ENCODE assay signal across 7 mouse cellular contexts in the genomic region with DNA sequence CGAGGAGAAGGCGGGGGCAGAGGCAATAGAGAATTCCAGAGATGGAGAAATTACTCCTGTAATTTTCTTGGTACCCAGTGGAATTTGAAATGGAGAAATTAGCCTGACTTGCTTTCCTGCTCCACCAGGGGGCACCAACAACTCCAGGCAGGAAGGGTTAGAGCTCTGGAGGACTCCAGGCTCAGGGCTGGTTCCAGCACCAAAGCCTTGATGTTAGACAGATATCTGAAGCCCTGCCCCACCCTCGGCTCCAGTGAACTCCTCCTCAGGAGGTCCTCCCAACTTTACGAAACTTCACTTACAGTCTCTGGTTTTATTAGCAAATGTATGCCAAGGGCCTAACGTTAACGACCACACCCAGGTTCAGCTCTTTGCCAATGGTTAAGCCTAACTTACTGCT. TPM values are rescaled to one million over a fixed set of nuclear protein-coding genes. Genes with fewer than 3 reads are reported as not detected.
DNase-seq lines count a peak whose midpoint lies in the region; ATAC-seq and TF ChIP-seq lines count a peak whose summit lies in the region.

No protein-coding gene starts in this region.

- no peak for TF ChIP-seq EP300 in ES-Bruce4 (IDR thresholded peaks at IDR 0.05; ENCODE audit: insufficient read depth, low read depth, low read length)

- ATAC-seq in stomach, embryonic 15.5 days (ENCODE audit: insufficient read depth, low FRiP score, low read depth) = peak; percentile 68

- no peaks in the 10 kb centered on the region for H3K9me3 ChIP-seq in ES-Bruce4 (replicated peaks; ENCODE audit: control insufficient read depth, insufficient read depth, low read length, poor library complexity, severe bottlenecking)
- no peaks in the 10 kb centered on the region for H3K9me3 ChIP-seq in stomach, embryonic 15.5 days

- WGBS in stomach, embryonic 15.5 days = 33% methylated on average over 6 of the region's 6 CpGs

- H3K4me3 ChIP-seq in ES-Bruce4 (ENCODE audit: low read depth, low read length) = no peak overlapping the region
- H3K4me3 ChIP-seq in stomach, embryonic 15.5 days (replicated peaks) = no peak overlapping the region

- no peaks in the 10 kb centered on the region for H3K36me3 ChIP-seq in ES-Bruce4 (ENCODE audit: control insufficient read depth, insufficient read depth, low read length, poor library complexity, severe bottlenecking)
- no peaks in the 10 kb centered on the region for H3K36me3 ChIP-seq in stomach, embryonic 15.5 days

- TF ChIP-seq POLR2A in ES-Bruce4 (IDR thresholded peaks at IDR 0.05; ENCODE audit: insufficient read depth, low read length) = no peak

- no peaks in the 10 kb centered on the region for H3K27me3 ChIP-seq in ES-Bruce4 (ENCODE audit: control insufficient read depth, insufficient read depth, low read length, poor library complexity, severe bottlenecking)
- H3K27me3 ChIP-seq in stomach, embryonic 15.5 days (replicated peaks) = no peaks in the 10 kb centered on the region

- H3K27ac ChIP-seq in ES-Bruce4 (ENCODE audit: insufficient read depth, low read length) = peak overlapping the region; percentile 30; the same call in 1 of the 2 replicates
- H3K27ac ChIP-seq in stomach, embryonic 15.5 days = no peak overlapping the region

- H3K9ac ChIP-seq in ES-Bruce4 (ENCODE audit: low read depth, poor library complexity, severe bottlenecking) = no peak overlapping the region
- no peak overlapping the region for H3K9ac ChIP-seq in stomach, embryonic 15.5 days

- peak; percentile 73 for TF ChIP-seq CTCF in ES-Bruce4 (IDR thresholded peaks at IDR 0.05; ENCODE audit: low read depth, low read length)

- H3K4me1 ChIP-seq in ES-Bruce4 (ENCODE audit: control insufficient read depth, insufficient read depth, low read length) = peaks cover 6% of the 10 kb centered on the region
- no peaks in the 10 kb centered on the region for H3K4me1 ChIP-seq in stomach, embryonic 15.5 days

- peak; percentile 20 for DNase-seq in T-cell, adult 2 months (ENCODE audit: low spot score)
- peak; percentile 84 to 86 for DNase-seq in cerebellum, postnatal 14 days
- peak; percentile 54 for DNase-seq in gastrocnemius, adult 18-20 months (ENCODE audit: low spot score)
- DNase-seq in kidney, postnatal 14 days = peak; percentile 65
- DNase-seq in lung, postnatal 36 days = peak; percentile 74

- H3K4me2 ChIP-seq in stomach, embryonic 15.5 days = no peak overlapping the region

RNA-seq across cellular contexts. Expression of a gene that starts 50.4 kb away (rescaled TPM):
- polyA plus RNA-seq in ES-Bruce4 (2011; ENCODE audit: insufficient read depth, insufficient read length, low read depth, missing spikeins) = 28.9 and 29.3 TPM in 2 replicates
- total RNA-seq in gastrocnemius, adult 18-20 months (2021) = 10 to 100 TPM; 30.4 to 32.3 TPM
- polyA plus RNA-seq in stomach, embryonic 15.5 days (2015; fragmentation: Nextera tagmentation; extraction: Ambion mirVana) = 22.6 and 24.3 TPM in 2 replicates

Comparison
In these comparisons a context has a peak if more than half of its experiments do, and no peak if none do; other contexts are left out.
1. DNase-seq: peak in every context shown above with its lines; median percentile 85 in cerebellum, postnatal 14 days; 74 in lung, postnatal 36 days; 65 in kidney, postnatal 14 days; 54 in gastrocnemius, adult 18-20 months; 20 in T-cell, adult 2 months.